Mouse (Mus musculus) erythroblast, adult 5-6 weeks (primary cell): ENCODE data around the gene Zer1. TPM values are rescaled to one million over a fixed set of nuclear protein-coding genes. Genes with fewer than 3 reads are reported as not detected.
A peak's percentile ranks its signal among the peaks of the same experiment; 100 is the strongest.

ENCODE experiments used
- ATAC-seq: replicated peaks from 2 replicates; pipeline ENCODE4 v1.8.0; 2016; ENCODE audit warnings: moderate number of reproducible peaks, mild to moderate bottlenecking, moderate TSS enrichment, inconsistent platforms; ENCODE audit not compliant: poor library complexity, low FRiP score, severe bottlenecking
- total RNA-seq, 2 experiments: library from RNA; stranded (forward) in 1 of 2; stranded (reverse) in 1 of 2; fragments of 150-400 nt in 1 of 2; fragments of 200-764, 138-1000 nt in 1 of 2; gene quantifications; 2 replicates each; pipeline versions ENCODE4 v1.2.3 to v1.2.4; 2015 to 2017; ENCODE audit warnings: low replicate concordance in 2 of 2

The Zer1 gene
- total RNA-seq, 2 experiments from 2014 or later, result 10.2 to 17.0 TPM

DNA sequence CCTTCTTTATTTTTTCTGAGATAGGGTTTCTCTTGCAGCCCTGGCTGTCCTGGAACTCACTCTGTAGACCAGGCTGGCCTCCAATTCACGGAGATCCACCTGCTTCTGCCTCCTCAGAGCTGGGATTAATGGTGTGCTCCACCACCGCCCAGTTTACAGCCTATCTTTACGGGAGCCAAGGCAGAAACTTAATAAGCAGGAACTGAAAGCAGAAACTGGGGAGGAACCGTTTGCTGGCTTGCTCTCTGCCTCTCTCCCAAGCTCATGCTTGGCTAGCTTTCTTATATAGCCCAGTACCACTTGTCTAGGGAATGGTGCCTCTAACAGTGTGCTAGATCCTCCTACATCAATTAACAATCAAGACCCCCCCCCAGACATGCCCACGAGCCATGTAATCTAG, 40.3 kb downstream of the Zer1 start:
- no peak for ATAC-seq

DNA sequence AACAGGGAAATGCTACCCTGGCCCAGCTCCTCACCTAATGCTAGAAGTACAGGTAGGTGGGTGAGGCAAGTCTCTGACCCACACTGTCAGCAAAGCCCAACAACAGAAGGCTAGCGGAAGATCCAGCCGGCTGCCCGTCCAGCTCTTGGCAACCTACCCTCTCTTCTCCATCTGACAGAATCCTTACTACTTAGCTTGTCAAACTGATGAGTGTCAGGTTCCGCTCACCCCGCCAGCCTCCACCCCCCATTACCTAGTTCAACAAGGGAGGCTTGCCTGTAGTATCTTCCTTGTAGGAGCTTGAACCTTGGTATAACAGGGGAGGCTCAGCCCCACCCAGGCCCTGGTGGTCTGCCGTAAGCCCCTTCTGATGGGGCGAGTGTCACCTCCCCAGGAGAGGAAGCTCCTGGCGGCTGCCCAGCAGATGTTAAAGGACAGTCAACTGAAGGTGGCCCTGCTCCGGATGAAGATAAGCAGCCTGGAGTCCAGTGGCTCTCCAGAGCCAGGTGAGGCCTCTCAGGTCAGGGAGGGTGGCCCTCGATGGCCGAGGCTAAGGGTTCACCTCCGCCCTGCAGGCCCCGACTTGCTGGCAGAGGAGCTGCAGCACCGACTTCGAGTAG, 44.1 kb downstream of the Zer1 start:
- no peak for ATAC-seq

DNA sequence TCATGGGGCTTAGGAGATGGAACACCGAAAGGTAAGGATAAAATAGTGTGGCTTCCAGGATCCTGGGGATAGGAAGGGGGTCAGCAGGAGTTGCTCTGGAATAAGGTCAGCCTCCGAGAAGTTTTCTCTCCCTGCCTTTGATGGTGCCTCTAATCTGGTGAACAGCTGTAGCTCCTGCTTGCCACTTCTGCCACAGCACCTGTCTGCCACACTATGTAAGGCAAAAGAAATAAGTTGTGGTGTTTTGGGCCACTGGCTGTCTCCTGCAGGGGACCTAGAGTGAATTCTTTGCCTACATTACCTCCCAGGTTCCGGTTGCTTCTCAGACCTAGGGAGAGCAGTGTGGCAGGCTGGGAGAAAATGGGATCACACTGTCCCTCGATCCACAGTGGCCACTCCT, 45.6 kb downstream of the Zer1 start:
- no peak for ATAC-seq

DNA sequence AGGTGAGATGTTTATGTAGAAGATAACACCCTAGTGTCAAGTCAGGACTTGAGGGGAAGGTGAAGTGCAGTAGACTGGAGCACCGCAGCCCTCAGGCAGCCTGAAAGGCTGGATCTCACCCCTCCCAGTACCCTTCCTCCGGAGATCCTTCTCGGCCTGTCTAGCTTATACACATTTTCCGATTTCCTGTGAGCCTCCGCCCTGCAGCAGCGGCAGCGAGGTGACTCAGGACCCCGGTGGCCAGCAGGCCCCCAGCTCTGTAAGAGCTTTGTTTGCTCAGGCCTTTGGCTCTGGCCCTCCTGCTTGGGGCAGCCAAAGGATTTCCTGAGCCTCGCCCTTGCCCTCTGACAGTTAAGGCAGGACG, 46.1 kb downstream of the Zer1 start:
- peak; percentile 1; the same call in 1 of the 2 replicates for ATAC-seq

DNA sequence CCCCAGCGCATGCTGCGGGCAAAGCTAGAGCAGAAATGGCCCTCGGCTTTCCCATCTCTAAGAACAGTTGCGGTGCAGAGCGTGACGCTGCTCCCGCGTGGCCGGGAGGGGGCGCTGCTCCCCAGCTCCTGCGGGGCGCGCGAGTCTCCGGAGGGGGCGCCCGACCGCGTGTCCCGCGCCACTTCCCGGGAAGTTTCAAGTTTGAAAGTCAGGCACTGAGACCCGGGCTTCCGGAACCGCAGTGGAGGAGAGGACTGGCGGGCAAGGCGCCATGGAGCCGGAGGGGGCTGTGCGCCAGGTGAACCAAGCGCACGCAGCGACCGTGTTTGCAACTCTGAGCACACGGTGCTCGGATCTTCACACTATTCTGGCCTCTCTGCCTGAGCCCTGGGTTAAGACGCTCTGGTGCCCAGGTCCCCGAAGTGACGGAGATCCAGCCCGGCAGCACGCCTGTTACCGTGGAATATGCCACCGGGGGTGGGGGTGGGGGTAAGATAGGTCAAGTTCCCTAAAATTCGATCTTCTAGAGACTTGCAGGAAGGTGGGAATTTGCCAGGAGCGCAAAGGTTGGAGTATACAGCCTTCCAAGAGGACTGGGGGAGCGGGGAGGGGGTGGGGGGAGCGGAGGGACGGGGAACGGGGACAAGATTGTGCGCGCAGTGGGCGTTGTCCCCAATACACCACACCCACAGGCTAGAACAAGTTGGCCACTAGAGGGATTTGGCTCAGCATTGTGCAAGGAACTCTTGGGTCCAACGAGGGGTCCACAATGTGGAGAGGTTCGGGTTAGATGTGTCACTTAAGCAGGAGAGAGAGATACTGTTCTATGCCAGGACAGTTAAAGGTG, 46.7 kb downstream of the Zer1 start, which contains the start of gene Pkn3:
Gene Pkn3, plus strand, starts transcription at position 183 of the 847 bp plus-strand sequence.
- peak; percentile 85 for ATAC-seq

DNA sequence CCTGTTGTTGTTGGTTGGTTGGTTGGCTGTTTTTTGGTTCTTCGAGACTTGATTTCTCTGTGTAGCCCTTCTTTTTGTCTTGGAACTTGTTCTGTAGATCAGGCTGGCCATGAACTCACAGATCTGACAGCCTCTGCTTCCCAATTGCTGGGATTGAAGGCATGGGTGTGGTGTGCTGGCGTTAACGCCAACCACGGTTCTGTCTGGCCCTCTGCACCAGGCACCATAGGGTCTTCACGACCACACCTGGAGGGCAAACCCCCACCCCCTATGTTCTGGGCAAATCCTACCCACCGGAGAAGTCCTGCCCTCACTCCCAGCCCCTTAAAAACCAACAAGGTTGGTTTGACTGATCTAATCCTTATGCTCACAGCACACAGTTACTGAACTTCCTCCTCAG, 47.4 kb downstream of the Zer1 start:
- no peak for ATAC-seq

DNA sequence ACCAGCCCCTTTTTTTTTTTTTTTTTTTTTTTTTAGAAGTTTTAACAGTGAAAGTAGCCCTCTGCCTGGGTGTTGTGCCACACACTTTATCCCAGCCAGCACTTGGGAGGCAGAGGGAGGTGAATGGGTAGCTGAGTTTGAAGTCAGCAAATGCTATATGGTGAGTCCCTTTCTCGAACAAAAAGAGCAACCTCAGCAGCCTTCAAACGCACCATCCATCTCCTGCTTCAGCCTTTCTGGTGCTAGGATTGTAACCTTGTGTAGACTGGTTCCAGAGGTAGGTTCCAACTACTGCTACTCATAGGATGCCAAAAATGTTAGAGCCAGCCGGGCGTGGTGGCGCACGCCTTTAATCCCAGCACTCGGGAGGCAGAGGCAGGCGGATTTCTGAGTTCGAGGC, 47.9 kb downstream of the Zer1 start:
- ATAC-seq, result no peak

DNA sequence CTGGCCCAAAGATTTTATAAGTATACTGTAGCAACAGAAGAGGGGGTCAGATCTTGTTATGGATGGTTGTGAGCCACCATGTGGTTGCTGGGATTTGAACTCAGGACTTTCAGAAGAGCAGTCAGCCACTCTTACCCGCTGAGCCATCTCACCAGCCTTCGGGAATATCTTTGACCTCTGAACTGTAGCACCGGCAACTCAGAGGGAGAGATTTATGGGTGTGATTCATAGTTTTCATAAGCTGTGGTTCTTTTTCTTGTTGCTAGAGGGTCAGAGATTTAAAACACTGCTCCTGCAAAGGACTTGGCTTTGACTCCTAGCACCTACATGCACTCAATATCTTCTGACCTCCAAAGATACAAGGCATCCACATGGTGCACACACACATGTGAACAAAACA, 48.8 kb downstream of the Zer1 start:
- ATAC-seq, result no peak

DNA sequence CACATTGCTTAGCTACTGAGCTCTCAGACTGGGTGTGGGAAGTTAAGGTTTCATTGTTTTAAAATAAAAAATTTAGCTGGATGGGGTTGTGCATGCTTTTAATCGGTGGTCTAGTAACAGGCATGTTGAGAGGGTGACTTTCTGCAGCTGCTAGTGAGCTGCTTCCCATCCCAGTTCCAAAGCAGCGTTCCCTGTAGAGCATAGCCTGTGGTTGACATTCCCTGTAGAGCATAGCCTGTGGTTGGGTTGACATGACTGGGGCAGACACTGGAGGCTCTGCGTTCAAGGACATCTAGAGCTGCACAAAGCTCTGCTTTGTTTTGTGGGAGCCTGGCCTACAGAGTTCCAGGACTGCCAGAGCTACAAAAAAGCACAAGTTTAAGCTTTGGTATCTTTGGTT, 51.1 kb downstream of the Zer1 start:
- no peak for ATAC-seq

DNA sequence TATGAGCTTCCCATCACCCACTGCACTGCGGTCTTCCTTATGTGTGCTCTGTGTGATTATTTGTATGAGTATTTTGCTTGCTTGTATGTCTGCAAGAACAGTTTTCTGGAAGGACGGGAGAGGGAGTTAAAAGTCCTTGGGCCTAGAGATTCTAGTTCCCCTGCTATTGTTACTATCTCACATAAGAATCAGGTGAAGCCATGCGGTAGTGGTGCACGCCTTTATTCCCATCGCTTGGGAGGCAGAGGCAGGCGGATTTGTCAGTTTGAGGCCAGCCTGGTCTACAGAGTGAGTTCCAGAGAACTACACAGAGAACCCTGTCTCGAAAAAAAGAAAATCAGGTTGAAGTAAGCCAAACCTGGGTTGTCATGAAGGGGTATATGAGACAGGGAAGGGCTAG, 51.5 kb downstream of the Zer1 start:
- ATAC-seq, result no peak

DNA sequence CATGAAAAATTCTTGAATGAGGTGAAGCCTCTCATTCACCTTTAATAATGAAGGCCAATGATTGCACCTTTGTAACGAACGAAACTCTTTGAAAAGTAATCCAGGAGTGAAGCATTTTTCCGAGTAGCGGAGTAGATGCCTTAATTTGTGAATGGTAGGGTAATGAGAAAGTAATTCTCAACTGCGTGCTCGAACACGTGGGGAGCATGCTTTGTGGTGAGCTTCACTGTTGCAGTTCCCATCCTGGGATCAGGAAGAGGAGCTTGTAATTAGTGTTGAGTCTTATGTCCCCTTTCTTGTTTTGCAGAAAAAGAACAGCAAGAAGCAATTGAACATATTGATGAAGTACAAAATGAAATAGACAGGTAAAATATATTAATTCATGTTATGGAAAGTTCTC, 56.4 kb downstream of the Zer1 start:
- no peak for ATAC-seq

DNA sequence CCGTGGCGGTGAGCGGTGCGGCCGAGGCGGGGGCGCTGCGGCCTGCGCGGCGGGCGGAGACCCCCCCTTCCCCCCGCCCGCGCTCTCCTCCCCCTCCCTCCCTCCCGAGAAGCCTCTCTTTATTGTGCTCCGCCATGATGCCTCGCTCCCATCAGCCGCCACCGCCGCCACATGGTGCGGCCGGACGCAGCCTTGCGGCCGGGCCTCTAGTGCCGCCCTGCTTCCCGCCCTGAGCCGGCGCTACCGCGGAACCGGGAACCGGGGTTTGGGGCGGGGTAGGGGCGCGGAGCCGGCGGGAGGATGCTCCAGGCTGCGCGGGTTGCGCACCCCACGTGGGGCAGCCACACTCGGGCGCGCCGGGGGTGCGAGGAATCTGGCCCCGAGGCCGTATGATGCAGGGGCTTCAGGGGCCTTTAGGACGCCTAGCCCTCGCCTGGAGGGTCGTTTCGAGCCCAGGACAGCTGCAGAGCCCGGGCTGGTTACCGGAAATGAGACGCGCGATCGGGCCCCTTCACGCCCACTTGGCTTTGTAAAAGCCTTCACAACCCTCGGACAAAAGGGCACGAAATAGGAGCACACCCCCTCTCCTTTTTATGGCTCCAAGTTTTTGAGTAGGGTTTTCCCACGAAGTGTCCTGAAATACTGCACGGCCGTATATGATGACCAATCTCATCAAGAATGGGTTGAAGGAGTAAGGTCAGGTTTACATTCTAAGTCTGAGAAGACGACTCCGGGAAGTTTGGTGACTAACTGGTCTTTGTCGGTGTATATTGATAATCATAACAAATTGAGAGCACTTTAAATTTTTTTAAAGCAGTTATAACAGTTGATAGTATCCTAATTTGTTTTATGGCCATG, 57.1 kb downstream of the Zer1 start:
- ATAC-seq, result 0 out of 2 replicates have a peak, but pooled peaks have one; percentile 4

DNA sequence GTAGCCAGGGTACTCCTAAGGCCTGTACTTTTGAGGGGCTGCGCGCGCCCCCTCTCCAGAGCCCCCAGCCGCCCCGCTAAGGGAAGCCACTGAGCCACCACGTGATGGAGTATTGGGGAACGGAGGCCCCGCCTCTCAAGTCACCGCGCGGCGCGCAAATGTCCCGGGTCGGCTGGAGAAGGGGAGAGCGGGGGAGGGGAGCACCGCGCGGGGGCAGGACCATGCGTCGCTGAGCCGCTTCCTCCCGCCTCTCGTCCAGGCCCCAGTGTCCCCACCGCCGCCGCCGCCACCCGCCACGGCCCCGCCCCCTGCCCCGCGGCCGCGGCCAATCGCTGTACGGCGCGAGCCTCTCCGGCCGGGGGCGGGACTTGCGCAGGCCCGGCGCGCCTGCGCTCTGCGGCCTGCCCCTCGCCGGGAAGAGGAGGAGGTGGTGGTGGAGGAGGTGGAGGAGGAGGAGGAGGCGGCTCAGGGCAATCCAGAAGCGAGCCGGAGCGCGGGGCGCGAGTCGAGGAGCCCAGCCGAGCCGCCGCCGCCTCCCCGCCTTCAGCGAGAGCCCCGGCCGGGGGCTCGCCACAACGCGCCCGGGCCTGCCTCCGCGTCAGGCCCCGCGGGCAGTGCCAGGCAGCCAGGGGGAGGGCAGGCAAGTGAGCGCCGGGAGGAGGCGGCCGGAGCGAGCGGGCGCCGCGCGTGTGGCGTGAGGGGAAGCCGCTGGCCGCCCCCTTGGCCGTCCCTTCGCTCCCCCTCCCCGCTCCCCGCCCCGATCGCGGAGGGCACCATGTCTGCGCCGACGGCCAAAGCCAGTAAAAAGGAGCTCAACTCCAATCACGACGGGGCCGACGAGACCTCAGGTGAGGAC, 58.1 kb downstream of the Zer1 start:
- peak; percentile 81 for ATAC-seq

DNA sequence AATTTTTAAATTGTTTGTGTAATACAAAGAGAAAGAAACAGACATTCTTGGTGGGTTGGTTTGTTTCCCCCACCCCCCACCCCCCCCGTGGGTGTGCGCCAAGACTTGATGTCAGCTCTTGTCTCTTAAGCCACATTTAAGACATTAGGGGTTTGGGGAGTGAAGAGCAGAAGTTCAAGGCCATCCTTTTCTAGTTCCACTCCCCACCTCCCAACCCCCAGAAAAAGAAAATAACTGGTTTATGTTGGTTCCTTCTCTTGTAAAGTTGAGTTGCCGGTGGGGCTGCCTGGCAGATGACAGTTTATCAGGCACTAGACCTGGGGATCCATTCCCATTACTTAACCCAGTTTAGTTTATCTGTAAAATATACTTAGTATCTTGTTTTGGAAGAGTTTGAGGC, 60.1 kb downstream of the Zer1 start:
- no peak for ATAC-seq

DNA sequence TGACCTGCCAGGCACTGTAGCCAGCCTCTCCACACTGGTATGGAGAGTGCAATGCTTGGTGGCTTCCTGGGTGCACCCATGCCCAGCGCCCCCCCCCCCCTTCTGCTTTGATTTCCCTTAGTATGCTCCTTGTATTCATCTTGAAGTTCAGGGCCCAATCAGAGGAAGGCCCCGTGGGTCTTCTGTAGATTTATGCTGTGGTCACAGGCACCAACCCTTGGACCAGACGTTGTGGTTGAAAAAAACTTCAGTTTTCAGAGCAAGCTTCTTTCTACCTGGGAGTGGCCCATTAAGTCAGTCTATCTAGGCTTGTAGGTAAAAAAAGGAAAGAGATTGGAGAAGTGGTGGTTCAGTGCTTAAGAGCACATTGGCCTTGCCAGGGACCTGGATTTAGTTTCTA, 60.6 kb downstream of the Zer1 start:
- no peak for ATAC-seq

DNA sequence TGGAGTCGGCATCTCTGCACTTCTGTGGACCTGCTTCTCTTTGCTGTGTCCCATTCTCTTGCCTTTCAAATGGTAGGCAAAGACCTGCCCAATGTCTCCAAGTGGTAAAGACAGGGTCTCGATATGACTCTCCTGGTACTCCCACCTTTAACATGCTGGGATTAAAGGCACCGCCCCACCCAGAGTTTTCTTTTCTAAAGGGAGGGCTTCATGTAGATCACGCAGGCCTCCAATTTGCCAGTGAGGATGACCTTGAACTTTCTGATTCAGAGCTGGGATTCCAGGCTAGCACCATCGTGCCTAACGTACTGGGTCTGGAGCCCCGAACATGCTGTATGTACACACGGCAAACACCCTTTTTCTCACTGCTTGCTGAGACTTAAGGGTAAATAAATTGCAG, 61.1 kb downstream of the Zer1 start:
- peak; percentile 17; the same call in 1 of the 2 replicates for ATAC-seq

DNA sequence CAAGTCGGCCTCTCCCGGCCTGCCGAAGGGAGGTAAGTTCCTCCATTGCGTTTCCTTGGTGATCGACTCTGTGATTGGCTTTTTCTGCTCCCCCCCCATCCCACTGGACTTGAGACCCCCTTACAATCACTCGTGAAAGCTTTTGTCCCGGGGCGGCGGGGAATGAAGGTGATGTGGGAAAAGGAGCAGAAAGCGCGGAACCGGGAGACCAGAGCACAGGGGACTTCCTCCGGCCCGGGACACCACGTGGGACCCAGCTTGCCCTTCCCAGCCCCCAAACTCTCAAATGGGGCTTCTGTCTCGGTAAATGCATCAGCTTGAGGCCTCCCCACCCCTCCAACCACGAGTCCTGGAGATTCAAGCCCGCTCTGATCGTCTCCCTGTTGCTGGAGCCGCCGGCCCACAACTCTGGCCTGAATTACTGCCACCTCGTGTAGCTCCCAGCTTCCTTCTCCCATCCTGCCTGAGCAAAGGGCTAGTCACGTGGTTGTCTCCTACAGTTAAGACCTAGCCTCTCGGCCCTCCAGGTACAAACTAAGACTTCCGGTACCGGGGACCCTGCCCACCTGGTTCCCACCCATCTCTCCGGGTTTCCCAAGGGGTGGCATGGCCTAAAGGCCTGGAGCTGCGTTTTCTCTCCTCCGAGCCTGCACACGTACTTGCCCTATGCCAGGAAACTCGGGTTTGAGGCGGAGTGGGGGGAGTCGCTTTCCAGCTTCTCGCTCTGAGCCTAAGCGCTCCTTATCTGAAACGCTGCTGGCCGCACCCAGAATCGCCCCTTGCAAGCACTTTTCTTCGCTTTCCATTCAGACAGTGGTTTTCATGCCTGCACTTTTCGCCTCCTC, 61.9 kb downstream of the Zer1 start:
- ATAC-seq, result peak; percentile 53

DNA sequence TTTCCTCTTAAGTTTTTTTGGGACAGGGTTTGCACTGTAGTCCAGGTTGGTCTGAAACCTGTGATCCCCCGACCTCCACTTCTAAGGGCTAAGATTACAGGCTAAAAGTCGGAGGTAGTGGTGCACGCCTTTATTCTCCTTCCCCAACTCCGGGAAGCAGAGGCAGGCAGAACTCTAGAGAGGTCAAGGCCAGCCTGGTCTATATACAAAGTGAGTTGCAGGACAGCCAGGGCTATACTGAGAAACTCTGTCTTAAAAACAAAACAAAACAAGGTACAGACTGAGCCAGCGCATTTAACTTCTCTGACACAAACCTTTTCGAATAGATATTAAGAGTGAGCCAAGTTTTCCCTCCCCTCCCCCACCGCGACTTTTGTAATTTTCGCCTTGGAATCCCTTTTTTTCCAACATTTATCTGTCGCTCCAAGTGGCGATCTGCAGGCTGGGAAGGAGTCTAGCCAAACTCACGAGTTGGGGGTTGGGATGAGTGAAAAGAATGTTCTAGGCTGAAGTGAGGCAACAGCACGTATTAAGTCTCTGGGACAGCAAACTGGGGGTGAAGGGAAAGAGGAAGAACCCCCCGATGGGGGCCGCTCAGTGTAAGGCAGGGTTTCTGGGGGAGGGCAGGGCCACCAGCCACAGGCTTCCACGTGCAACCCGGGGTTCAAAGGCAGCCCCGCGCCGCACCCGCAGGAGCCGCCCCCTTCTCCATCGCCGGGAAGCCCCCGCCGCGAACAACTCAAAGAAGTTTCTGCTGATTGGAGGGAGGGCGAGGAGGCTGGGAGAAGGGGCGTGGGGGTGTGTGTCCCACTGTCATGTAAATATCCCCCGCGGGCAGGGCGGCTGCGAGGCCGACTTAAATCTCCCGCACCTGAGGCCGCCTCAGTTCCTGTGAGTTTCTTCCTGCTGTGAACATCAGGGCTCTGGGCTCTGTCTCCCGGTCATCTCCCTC, 62.9 kb downstream of the Zer1 start:
- ATAC-seq, result no peak
